Mouse (Mus musculus) stomach, embryonic 16.5 days (tissue): ENCODE measurements around the gene Stk32c. TPM values are rescaled to one million over a fixed set of nuclear protein-coding genes. Genes with fewer than 3 reads are reported as not detected.

Experiments used
- ATAC-seq: fragments of 200-750 bp; cut with Nextera tagmentation; 2 replicates; pipeline ENCODE4 v1.8.0; 2017; ENCODE audit warnings: moderate number of reproducible peaks, moderate TSS enrichment; ENCODE audit not compliant: insufficient read depth, low FRiP score
- H3K27ac ChIP-seq: fragments of 300-500 bp; sonication (generic); 2 replicates; pipeline ENCODE4 v1.5.1; 2014; ENCODE audit warnings: low read length
- H3K27me3 ChIP-seq: fragments of 300-500 bp; sonication (generic); 2 replicates; pipeline ENCODE4 v1.6.1; 2014; ENCODE audit warnings: low read length, control low read depth, mixed read lengths; ENCODE audit not compliant: control insufficient read depth, insufficient read depth
- H3K36me3 ChIP-seq: fragments of 300-500 bp; sonication (generic); 2 replicates; pipeline ENCODE4 v1.6.1; 2014; ENCODE audit warnings: low read length; ENCODE audit not compliant: control insufficient read depth, insufficient read depth
- H3K4me1 ChIP-seq: fragments of 300-500 bp; sonication (generic); 2 replicates; pipeline ENCODE4 v1.6.1; 2014; ENCODE audit warnings: low read length, control low read depth, mixed read lengths; ENCODE audit not compliant: control insufficient read depth, insufficient read depth
- H3K4me2 ChIP-seq: fragments of 300-500 bp; sonication (generic); 2 replicates; pipeline ENCODE4 v1.6.1; 2014; ENCODE audit warnings: low read depth, low read length, mixed read lengths
- H3K4me3 ChIP-seq: fragments of 300-500 bp; sonication (generic); replicated peaks from 2 replicates; pipeline ENCODE4 v1.5.1; 2014; ENCODE audit warnings: mild to moderate bottlenecking, low read length
- H3K9ac ChIP-seq: fragments of 300-500 bp; sonication (generic); 2 replicates; pipeline ENCODE4 v1.6.1; 2014; ENCODE audit warnings: low read length
- H3K9me3 ChIP-seq: fragments of 300-500 bp; sonication (generic); replicated peaks from 2 replicates; pipeline ENCODE4 v1.6.1; 2016; ENCODE audit warnings: low read length, control low read depth; ENCODE audit not compliant: control insufficient read depth
- WGBS: fragments of 180-500 bp; shearing (Covaris S2); extraction: QIAGEN DNeasy Blood & Tissue Kit; methylation state at CpG from one replicate; pipeline ENCODE4 v1.1.7; 2014; 5-methylcytosine and 5-hydroxymethylcytosine counted together
- polyA plus RNA-seq: library from polyadenylated mRNA; unstranded; fragments of >200 nt; fragmentation: Nextera tagmentation; extraction: Ambion mirVana; gene quantifications from 2 replicates; pipeline ENCODE4 v1.2.1, GENCODE M21; 2015

The Stk32c gene
- polyA plus RNA-seq, 1 experiment from 2014 or later: 0.17 TPM

DNA sequence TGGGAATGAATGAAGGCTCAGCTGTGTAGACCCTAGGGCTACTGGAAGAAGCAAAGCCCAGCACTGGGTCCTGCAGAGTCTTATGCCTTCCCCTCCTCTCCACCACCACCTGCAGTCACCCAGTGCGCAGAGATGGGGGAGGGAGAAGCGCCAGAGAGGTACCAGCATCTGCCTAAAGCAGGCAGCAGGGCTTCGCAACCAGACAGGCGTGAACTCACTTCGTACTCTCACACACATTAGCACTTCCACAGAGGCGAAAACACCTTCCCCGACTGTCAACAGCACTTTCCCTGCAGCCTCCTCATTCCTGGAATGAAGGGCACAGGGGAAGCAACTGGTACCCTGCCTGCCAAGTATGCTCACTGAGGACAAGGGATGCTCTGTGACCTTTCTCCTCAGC lies 63.7 kb downstream of the Stk32c start:
- Histone ChIP-seq H3K4me2 (no peak overlapping the region), H3K27ac (no peak overlapping the region)
- WGBS: 45% methylated on average over 7 of the region's 7 CpGs

DNA sequence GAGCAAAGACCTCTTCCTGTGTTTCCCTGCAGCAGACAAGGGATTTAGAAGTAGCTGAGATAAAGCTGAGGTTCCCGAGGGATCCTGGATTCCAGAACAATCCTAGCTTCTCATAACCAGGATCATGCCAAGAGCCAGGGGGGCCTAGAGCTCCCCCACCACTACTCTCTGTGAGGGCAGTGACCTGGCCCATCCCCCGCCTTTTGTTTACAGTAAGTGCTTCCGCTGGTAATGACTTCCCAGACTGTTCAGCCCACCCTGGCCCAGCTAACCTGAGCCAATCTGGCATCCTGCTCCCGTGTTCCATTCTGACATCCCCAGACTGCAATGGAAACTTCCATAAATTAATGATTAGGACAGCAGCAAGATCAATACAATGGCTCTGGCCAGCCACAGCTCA lies 65.7 kb downstream of the Stk32c start:
- ATAC-seq: no peak
- Histone ChIP-seq H3K4me1 (peaks cover 8% of the 10 kb centered on the region; the same call in 1 of the 2 replicates), H3K9me3 (no peaks in the 10 kb centered on the region), H3K27me3 (no peaks in the 10 kb centered on the region), H3K4me2 (no peak overlapping the region), H3K4me3 (no peak overlapping the region), H3K36me3 (no peaks in the 10 kb centered on the region), H3K27ac (no peak overlapping the region), H3K9ac (no peak overlapping the region)
- 22% methylated on average over 4 of the region's 4 CpGs for WGBS

More for the DNA sequence above, 63.7 kb downstream of the Stk32c start:
- no peak for ATAC-seq
- no peaks in the 10 kb centered on the region for H3K9me3 ChIP-seq
- H3K9ac ChIP-seq: no peak overlapping the region
- H3K4me3 ChIP-seq: no peak overlapping the region
- peaks cover 12% of the 10 kb centered on the region; the same call in 1 of the 2 replicates for H3K4me1 ChIP-seq
- no peaks in the 10 kb centered on the region for H3K27me3 ChIP-seq
- H3K36me3 ChIP-seq: no peaks in the 10 kb centered on the region

DNA sequence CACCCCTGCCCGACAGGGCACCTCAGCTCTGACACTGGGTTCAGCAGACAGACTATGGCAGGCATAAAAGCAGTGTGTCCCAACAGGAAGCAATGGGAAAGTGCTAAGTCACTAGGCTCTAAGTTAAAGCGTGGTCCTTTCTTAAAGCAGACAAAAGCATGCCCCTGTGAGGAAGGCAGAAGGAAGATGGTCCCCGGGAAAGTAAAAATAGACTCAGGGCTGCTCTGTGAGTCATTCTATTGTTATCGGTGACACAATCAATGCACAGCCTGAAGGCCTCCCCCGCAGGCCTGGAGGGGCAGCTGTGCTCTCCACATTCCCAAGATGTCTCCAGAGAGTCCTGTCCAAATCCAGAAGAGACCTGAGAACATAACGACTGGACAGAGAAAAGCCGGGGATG lies 67.2 kb downstream of the Stk32c start:
- 63% methylated on average over 7 of the region's 7 CpGs for WGBS
- H3K27me3 ChIP-seq: no peaks in the 10 kb centered on the region
- peaks cover 2% of the 10 kb centered on the region; the same call in 1 of the 2 replicates for H3K4me1 ChIP-seq
- H3K9me3 ChIP-seq: no peaks in the 10 kb centered on the region
- H3K36me3 ChIP-seq: no peaks in the 10 kb centered on the region
- ATAC-seq: no peak
- no peak overlapping the region for H3K9ac ChIP-seq
- H3K4me2 ChIP-seq: no peak overlapping the region
- no peak overlapping the region for H3K4me3 ChIP-seq
- no peak overlapping the region for H3K27ac ChIP-seq

DNA sequence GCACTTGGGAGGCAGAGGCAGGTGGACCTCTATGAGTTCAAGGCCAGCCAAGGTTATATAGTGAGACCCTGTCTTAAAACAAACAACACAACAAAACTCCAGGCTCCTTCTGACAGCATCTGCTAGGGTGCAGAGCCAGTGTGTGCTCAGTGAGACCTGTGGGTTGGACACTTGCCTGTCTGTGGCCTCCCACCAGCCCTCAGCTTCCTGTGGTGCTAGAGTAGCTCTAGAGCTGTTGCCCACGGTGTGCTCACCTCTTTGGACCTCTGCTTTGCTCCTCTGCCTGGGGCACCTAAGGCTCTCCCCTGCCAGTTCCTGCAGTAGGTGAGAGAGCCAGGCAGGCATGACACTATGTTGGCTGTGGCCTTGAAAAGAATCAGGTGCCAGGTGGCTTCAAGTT lies 69.3 kb downstream of the Stk32c start:
- 62% methylated on average over 1 of the region's 1 CpGs for WGBS
- no peak overlapping the region for H3K27ac ChIP-seq
- H3K9ac ChIP-seq: no peak overlapping the region
- no peaks in the 10 kb centered on the region for H3K9me3 ChIP-seq
- H3K27me3 ChIP-seq: no peaks in the 10 kb centered on the region
- H3K36me3 ChIP-seq: no peaks in the 10 kb centered on the region
- ATAC-seq: no peak
- H3K4me3 ChIP-seq: no peak overlapping the region
- H3K4me2 ChIP-seq: no peak overlapping the region
- H3K4me1 ChIP-seq: peaks cover 6% of the 10 kb centered on the region; the same call in 1 of the 2 replicates

DNA sequence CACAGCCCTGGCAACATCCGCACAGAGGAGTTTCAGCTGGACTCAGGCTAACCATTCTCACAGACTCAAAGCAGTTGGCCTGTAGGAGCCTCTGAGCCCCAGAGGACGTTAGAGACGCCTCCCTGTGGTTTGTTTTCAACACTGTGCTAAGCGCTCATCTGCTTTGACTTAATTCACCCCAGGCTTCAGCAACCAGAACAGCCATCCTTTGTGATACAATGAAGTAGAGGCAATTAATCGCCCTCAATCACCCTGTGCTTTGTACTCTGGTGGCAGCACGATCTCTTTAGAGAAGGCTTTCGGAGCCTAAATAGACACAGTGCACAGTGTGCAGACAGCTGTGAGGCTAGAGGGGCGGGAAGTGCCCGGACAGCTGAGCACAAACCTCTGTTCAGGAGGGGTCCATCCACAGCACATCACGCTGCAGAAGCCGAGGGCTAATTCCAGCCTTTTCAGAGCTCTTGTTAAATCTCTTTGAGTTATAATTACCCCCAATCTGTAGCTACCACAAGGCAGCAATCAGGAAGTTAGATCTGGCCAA lies 73.1 kb downstream of the Stk32c start:
- H3K9me3 ChIP-seq: no peaks in the 10 kb centered on the region
- 25% methylated on average over 11 of the region's 11 CpGs for WGBS
- ATAC-seq: no peak
- peaks cover 6% of the 10 kb centered on the region; the same call in 1 of the 2 replicates for H3K4me1 ChIP-seq
- no peak overlapping the region for H3K4me3 ChIP-seq
- H3K27me3 ChIP-seq: no peaks in the 10 kb centered on the region
- H3K9ac ChIP-seq: no peak overlapping the region
- H3K36me3 ChIP-seq: no peaks in the 10 kb centered on the region
- H3K27ac ChIP-seq: no peak overlapping the region
- no peak overlapping the region for H3K4me2 ChIP-seq

DNA sequence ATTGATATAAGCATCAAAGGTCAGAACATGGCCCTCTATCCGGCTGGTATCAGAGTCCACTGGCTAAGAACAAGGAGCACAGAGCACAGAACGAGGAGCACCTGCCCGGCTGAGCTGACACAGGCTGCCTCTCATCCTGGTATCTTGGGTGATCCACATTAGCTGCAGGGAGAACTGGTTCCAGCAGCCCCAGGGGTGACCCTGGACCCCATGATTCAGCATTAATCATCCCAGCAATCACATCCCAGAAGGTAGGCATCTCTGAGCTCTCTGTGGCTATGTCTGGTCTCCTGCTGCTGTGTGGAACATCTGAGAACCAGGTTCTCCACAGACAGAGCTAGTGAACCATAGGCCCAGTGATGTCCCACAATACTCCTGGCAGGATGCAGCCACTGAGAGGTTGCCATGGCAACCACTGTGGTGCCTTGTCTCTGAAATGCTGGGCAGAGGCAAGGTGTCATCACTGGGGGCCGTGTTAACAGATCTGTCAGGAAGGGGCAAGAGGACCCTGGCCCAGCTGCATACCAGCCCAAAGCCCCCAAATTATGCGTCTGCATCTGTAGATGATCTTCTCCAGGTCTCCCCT lies 76.1 kb downstream of the Stk32c start:
- Histone ChIP-seq H3K9ac (no peak overlapping the region), H3K36me3 (no peaks in the 10 kb centered on the region), H3K4me2 (no peak overlapping the region), H3K27ac (no peak overlapping the region), H3K9me3 (no peaks in the 10 kb centered on the region), H3K4me3 (no peak overlapping the region), H3K27me3 (no peaks in the 10 kb centered on the region), H3K4me1 (peaks cover 6% of the 10 kb centered on the region; the same call in 1 of the 2 replicates)
- 71% methylated on average over 5 of the region's 5 CpGs for WGBS
- ATAC-seq: no peak

DNA sequence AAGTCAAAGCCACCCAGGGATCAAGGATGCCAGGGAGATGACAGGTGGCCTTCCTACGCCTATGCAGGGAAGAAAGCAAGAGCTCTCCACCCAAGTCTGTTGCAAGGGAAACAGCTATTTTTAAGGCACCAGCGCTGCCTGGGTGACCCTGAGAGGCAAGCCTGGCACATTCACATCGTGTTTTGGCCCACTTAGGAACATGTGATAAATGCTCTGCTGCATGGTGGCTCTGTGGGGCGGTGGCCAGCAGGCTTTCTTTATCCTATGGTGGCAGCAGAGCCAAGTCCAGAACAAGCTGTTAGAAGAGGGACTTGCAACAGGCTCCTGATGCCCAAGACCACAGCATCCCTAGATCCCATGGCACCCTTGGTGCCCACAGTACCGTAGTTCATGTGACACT lies 77.9 kb downstream of the Stk32c start:
- 76% methylated on average over 5 of the region's 5 CpGs for WGBS
- H3K36me3 ChIP-seq: no peaks in the 10 kb centered on the region
- no peak overlapping the region for H3K27ac ChIP-seq
- no peaks in the 10 kb centered on the region for H3K9me3 ChIP-seq
- no peak overlapping the region for H3K4me3 ChIP-seq
- no peak for ATAC-seq
- no peak overlapping the region for H3K4me2 ChIP-seq
- H3K27me3 ChIP-seq: no peaks in the 10 kb centered on the region
- H3K9ac ChIP-seq: no peak overlapping the region
- peaks cover 6% of the 10 kb centered on the region; the same call in 1 of the 2 replicates for H3K4me1 ChIP-seq

DNA sequence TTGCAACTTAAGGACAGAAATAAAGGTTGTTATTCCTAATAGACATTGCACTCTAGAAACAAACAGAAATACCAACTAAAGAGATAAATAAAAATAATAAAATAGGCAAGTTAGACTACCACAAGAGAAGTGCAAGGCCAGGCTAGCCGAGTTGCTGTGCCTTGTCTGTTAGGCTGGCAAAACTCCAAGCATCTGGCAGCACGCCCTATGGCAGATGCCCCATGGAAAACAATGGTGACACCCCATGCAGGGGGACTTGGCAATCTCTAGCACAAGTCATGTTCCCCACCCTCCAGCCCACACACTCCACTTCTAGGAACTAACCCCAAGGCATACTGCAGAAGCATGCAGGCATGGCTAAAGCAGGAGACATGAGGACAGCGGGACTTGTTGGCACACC lies 79.7 kb downstream of the Stk32c start:
- Histone ChIP-seq H3K4me1 (no peaks in the 10 kb centered on the region), H3K9me3 (no peaks in the 10 kb centered on the region), H3K27me3 (no peaks in the 10 kb centered on the region), H3K9ac (no peak overlapping the region), H3K4me2 (no peak overlapping the region), H3K27ac (no peak overlapping the region), H3K4me3 (no peak overlapping the region), H3K36me3 (no peaks in the 10 kb centered on the region)
- no peak for ATAC-seq
- 65% methylated on average over 3 of the region's 3 CpGs for WGBS

DNA sequence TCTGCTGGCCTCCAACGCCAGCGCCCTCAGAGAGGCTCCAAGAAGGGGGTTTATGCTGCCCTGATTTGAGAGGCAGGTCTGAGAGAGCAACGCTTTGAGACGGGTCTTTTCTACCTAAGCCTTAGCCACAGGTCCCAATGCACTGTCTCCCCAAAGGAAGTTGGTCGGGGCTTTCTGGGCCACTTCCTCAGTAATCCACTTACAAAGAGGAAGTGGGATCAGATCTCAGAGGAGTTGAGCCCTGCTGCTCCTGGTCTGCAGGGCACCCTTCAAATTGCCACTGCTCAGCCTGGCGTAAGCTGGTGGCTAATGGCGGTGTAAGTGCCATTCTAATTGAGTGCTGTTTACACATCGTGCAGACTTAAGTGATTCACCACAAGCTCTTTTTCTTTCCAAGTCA lies 81.6 kb downstream of the Stk32c start:
- Histone ChIP-seq H3K27me3 (no peaks in the 10 kb centered on the region), H3K9me3 (no peaks in the 10 kb centered on the region), H3K9ac (no peak overlapping the region), H3K4me3 (no peak overlapping the region), H3K27ac (no peak overlapping the region), H3K4me1 (no peaks in the 10 kb centered on the region), H3K4me2 (no peak overlapping the region), H3K36me3 (no peaks in the 10 kb centered on the region)
- WGBS: 56% methylated on average over 8 of the region's 8 CpGs
- no peak for ATAC-seq
